Mouse (Mus musculus) spleen, adult 2 months (tissue): Measurements from ENCODE around the gene Luc7l3.

ENCODE experiments used
- CTCF ChIP-seq: fragments of 200-500 bp; IDR thresholded peaks from 2 replicates; pipeline ENCODE4 v1.5.1; 2011; ENCODE audit warnings: mild to moderate bottlenecking, inconsistent platforms; ENCODE audit not compliant: insufficient read depth, insufficient read length, insufficient replicate concordance; ENCODE audit errors: extremely low read depth
- POLR2A ChIP-seq: fragments of 200-500 bp; IDR thresholded peaks from 2 replicates; pipeline ENCODE4 v1.6.1; 2011; ENCODE audit warnings: low read depth, low read length, inconsistent platforms

- TF ChIP-seq CTCF, result no peak
- TF ChIP-seq POLR2A, result no peak
These were observed 848 bp upstream of the Luc7l3 start for GRCm38 (mm10) chr11:94322636-94323035.
